Mouse (Mus musculus): ENCODE measurements at regions not wholly inside any gene's neighbourhood (a gene's known extent, or its start where the extent isn't known, plus 50 kb on each side); places are given as distances from the start of the nearest gene placed in this dataset.
A peak's percentile ranks its signal among the peaks of the same experiment; 100 is the strongest.

DNA sequence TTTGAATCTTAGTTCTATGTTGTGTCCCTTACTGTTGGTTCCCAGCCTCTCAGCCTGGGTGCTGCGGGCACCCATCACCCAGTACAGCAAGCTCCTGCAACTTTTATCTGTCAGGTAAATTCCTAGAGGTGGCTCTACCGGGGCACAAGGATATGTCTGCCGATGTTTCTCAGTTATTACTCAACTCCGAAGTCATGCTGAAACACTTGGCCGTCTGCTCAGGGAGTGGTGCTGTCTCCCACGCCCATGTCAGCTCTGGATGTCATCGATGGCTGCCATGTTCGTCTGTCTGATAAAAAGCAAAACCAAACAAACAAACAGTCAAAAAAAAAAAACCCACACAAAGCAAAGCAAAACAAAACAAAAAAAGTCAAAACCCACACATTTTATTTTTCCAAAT lies 171.4 kb downstream of the Bmp7 start:
- no peak for ATAC-seq (replicated peaks; ENCODE audit: poor library complexity)

DNA sequence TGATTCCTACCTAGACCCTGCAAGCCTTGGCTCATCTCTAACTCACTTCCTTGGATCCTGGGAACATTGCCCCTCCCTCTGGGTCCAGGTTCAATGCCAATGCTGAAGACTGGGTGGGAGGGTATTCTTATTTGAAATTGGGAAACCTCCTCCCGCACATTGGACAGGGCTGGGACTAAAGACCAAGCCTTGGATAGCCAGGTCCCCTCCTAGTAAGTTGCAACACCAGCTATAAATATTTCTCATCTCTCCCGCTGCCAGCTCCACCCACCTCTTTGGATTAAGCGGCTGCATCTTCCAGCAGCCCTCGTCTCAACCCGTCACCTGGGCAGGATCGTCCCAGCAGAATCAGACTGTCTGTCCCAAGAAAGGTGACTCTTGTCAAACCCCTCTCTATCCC lies 170.1 kb downstream of the Bmp7 start:
- no peak for ATAC-seq (replicated peaks; ENCODE audit: poor library complexity)

DNA sequence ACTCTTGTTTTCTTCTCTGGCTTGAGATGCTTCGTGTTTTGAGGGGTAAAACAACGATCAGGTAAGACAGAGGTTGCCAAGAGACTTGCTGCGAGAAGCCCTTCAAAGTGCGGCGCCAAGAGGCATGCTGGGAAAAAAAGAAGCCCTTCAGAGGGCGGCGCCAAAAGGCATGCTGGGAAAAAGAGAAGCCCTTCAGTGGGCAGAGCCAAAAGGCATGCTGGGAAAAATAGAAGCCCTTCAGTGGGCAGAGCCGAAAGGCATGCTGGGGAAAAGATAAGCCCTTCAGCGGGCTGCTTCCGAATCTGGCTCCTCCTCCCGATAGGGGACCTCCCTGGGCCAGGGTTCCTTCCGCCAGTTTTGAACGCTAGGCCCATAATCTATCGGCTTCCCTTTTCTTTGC lies 169.5 kb downstream of the Bmp7 start:
- ATAC-seq (replicated peaks; ENCODE audit: poor library complexity) = no peak

DNA sequence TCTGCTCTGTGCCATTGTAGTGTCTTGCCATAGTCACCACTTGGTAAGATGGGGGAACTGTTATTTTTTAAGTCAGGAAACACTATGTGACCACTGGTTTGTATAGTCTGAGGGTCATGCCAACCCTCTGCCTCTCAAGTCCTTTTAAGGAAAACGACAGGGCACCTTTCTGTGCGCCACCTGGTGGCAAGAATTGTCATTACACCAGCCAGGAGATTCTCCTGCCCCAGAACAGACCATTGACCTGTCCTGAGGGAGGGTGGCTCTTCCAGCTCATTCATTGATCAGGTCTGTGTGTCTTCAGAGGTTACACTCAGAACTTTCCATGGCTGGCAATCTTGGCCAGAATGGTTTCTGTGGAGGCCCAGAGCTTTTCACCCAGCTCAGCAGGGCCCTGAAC lies 166.9 kb downstream of the Bmp7 start:
- peak; percentile 76 for ATAC-seq (replicated peaks; ENCODE audit: poor library complexity)

DNA sequence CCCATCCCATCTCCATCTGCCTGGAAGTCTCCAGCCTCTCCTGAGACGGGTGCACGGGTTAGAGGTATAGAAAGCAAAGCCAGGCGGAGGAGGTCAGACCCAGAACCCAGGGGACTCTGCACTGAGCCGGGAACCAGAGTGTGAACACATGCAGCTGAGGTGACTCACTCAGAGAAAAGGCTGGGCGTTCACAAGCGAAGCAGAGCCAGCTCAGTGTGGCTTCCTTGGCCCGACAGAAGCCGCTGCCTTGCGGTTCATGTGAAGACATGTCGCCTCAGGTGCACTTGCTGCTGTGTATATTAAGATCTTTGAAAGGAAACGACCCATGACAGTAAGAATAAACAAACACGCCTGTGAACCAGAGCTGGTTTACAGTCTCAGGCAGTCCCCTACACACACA lies 163.6 kb downstream of the Bmp7 start:
- no peak for ATAC-seq (replicated peaks; ENCODE audit: poor library complexity)

DNA sequence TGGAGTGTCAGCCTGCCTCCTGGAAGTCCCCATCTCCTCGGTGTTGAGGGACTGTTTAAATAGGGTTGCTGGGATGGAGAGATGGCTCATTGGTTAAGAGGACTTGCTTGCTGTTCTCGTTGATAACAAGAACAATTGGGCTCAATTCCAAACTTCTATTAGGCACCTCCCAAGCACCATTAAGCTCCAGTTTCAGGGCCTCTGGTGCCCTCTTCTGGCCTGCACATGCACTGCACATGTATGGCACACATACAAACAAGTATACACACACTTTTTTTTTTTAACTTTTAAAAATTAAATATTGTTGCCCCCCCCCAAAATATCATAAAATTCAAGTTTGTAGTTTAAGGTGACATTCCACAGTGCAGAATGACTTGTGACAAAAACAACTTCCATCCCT lies 162.3 kb downstream of the Bmp7 start:
- ATAC-seq (replicated peaks; ENCODE audit: poor library complexity) = peak; percentile 63

DNA sequence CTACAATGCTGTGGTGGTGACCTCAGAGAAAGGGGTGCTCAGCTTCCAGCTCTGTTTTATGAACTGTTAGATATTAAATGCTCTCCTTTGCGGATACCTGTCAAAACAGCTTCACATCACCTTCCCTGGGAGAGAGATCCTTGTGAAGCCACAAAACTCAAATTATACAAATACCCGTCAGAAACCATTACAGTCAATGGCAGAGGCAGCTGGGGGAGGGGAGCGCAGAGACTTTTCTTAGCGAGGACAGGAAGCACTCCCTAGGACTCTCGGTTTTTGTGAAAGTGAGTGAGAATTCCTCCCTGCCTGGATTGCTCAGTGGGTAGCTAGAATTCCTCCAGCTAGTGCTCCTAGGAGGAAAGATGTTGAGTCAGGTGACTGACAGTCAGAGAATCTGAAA lies 161.0 kb downstream of the Bmp7 start:
- no peak for ATAC-seq (replicated peaks; ENCODE audit: poor library complexity)

DNA sequence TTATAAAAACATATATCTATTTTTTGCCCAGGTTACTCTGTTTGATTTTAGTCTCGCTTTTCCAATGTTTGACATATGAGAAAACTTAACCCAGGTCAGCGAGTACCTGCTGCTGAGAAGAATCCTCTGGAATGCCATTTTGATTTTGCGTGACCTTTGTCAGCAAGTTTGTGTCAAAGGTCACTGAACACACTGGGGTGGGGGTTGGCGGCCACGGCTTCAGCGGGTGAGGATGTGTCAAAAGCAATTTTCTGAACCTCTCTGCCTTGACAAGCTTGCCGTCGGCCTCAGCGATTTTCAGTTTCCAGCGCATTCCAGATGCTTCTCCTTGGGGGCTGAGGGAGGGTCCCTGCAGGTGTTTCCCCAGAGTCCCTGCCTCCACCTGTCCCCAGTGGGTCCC lies 157.4 kb downstream of the Bmp7 start:
- ATAC-seq (replicated peaks; ENCODE audit: poor library complexity) = no peak

DNA sequence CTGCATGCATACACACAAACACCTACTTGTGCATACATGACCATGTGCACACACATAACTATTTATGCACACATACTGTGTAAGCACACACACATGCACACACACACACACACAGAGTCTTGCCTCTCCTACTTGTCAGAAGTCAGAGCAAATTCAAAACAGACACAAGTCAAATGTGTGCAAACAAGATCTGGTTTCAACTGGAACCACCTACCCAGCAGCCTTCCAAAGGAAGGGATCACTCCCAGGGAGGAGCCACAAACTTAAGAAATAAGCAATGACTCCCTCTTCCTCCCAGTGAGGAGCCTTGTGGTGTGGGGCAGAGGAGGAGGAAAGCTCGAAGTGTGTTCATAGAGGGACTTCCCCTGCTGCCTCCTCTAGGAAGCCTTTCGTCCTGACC lies 153.8 kb downstream of the Bmp7 start:
- ATAC-seq (replicated peaks; ENCODE audit: poor library complexity) = no peak

DNA sequence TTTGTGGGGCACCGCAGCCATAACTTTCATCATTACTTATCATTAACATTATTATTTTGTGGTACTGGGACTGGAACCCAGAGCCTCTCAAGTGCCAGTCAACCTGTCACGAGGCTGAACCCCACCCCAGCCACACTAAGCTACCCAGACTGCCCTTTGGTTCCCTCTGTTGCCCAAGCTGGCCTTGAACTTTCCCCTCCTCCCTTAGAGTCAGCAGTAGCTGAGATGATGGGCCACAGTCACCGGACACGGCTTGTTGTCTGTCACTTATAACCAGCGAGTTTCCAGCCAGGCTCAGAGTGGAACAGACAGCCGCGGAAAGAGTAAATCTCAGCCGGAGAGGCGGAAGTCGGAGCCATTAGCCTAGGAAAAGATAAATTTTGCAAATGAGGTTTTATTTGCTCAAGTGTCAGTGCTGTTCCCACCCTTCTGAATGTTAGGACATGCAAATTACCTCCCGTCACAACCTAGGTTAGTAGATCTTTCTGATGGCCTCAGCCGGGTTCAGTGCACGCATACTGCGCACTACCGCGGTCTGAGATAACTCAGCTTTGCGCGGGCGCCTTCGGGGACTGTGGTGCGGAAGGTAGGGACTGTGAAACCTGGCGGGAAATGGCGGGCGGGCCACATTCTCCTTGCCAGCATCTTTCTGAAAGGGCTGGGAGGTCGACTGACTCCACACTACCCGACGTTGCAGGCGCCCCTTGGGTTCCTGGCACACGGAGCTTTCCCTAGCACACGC lies 152.7 kb downstream of the Bmp7 start:
- ATAC-seq (replicated peaks; ENCODE audit: poor library complexity) = no peak

DNA sequence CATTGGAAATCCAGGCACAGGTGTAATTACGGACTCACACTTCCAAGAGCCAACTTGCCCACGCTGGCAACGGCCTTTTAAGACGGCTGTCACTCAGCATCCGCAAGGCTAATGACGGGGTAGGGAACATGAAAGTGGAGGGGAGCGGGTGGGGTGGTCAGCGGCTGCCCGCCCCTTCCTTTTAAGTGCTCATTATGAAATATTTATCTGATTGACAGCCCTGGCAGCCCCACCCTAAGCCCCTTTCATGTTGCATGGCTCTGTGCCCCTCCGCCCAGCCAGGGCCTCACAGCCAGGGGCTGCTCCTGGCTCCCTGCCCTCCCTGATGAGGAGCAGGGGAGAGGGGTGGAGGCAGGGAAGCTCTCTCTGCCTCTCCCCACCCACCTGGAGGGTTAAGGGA lies 150.9 kb downstream of the Bmp7 start:
- no peak for ATAC-seq (replicated peaks; ENCODE audit: poor library complexity)

DNA sequence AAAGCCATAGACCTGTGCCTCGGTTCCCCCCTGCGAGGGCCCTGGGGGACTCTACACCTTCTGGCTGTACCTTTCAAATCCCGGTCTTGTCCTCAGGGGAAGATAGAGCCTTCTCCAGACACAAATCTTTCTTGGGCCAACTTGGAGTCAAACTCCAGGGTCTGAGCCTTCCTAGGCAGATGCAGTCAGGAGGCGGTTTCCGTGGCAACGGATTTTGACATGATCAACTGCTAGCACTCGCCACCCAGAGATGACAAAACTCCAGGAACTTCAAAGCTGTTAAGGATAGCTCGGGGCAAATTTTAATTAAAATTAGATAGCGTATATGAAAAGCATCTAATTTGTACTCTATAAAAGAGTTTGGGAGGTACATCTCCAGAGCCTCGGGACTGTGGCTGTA lies 147.6 kb downstream of the Bmp7 start:
- ATAC-seq (replicated peaks; ENCODE audit: poor library complexity) = no peak

DNA sequence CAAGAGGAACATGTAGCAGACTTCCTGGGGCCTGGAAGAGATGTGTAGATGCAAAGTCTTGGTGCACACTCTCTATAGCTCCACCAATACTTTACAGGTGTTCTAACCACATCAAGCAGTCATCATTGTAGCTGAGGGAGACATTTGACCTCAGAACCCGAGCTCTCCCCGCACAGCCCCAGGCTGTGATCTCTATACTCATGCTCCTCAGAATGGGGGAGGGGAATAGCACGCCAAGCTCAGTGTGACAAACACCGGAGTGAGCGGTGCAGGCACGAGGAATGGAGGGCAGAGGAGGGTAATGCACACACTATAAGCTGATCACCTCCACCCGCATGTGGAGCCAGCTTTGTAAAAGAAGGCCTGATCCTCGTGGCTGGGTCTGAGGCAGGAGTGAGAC lies 146.1 kb downstream of the Bmp7 start:
- no peak for ATAC-seq (replicated peaks; ENCODE audit: poor library complexity)

DNA sequence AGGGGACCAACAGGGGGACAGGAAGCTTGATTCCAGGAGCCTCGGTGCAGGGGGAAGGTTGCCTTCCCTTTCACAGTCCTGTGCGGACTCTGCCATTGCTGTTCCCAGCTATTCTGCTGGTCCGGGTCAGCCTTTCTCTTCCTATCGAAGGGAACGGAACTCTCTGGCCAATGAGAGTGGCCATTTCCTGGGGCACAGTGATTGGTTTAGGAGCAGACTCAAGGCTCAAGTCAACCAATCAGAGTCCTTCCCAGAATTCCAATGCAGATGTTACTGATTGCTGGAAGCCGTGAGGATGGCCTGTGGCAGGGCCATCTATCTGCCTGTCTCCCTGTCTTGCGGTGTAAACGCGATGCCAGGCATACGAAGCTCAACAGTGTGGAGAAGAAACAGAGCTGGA lies 145.3 kb downstream of the Bmp7 start:
- no peak for ATAC-seq (replicated peaks; ENCODE audit: poor library complexity)

DNA sequence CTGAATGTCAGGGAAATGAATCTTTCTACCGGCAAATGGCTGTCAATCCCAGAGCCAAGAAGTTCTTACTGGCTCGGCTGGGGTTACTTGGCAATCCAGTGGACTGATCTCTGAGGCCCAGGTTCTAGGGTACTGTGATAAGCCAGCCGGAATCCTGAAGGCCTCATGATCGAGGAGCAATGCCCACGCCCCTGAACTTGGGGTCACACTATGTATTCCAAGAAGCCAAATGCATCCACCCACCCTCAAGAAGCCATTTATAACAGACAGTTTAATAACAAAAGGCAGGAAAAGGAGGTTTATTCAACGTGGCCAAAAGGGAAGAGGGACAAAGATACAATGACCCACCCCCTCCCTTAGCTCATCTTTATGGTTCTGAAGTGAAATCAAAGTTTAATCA lies 144.0 kb downstream of the Bmp7 start:
- no peak for ATAC-seq (replicated peaks; ENCODE audit: poor library complexity)

DNA sequence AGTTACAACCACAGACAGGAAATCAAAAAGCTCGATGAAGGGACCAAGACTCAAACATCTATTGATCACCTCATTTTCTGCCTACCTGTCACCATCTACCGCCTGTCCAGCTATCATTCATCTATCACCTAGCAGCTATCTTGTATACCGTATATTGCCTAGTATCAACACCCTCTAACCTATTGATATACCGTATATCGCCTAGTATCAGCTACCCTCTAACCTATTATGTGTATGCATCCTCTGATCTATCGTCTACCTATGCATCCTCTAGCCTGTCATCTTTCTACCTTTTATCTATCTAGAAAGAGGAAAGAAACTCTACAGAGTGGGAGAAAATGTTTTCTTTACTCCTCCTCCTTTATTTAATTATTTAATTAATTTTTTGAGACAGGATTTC lies 143.2 kb downstream of the Bmp7 start:
- no peak for ATAC-seq (replicated peaks; ENCODE audit: poor library complexity)

DNA sequence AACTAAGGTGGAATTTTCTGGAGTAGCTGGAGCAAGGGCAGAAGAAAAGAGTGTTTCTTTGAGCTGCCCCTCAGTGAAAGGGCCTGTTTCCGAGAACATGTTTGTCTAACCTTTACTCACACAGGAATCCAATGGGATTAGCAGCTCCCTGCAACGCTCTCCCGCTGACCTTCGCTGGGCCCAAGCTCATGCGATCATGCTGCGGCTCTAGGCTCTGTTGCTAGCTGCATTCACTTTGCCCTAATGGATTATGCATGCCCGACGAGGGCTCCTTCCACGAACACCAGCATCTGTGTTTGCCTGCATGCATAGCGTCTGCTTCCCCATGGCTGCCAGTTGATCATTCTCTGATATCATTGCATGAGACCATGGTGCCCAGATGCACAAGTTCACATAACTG lies 140.2 kb downstream of the Bmp7 start:
- no peak for ATAC-seq (replicated peaks; ENCODE audit: poor library complexity)

DNA sequence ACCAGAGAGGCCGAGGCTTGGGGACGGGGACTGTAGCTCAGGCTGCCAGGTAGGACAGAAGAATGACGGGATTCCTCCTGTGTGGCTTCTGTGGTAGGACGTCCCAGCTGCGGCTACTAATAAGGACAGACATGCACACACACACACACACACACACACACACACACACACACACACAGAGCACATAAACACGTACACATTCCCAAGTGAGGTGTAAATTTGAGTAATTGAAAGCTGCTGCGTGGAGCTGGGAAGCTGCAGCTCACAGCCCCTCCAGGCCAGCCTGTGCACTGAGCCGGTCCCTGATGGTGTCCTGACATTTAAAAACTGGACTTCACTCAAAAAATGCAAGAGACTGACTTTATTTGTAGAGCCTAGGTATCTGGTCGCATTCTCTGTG lies 139.3 kb downstream of the Bmp7 start:
- ATAC-seq (replicated peaks; ENCODE audit: poor library complexity) = no peak

DNA sequence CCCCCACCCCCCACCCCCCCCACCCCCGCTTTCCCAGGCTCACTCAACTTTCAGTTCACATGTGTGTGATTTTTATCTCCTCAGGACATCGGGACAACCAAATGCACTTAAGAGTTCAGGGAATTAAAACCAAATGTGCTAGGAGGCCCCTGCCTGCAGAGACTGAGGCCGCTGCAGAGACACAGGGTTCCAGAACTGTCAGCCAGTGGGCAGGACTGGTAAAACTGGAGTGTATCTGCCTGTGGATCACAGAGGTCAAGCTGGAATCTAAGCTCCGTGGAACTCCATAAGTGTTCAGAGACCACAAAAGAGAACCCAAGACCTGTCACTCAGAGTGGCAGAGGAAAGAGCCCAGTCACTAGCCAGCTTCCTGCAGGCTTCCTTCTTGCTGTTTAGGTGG lies 138.3 kb downstream of the Bmp7 start:
- ATAC-seq (replicated peaks; ENCODE audit: poor library complexity) = no peak

DNA sequence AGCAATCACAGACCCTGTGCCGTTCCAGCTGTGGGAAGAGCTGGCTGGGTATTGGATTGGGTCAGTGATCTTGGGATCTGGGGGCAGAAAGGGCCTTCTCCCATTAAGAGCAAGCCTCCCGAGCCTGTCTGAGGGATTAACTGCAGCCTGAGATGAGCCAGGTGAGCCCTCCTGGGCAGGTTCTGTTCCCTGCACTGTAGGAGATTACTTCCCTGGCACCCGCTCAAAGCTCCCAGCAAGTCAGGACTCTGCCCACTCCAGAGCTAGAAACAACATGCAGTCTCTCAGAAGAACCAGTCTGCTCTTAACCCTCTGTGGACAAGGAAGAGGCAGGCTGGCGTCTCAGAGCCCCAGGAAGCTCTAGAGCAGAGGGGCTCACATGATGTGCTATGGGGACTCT lies 132.7 kb downstream of the Bmp7 start:
- ATAC-seq (replicated peaks; ENCODE audit: poor library complexity) = no peak

DNA sequence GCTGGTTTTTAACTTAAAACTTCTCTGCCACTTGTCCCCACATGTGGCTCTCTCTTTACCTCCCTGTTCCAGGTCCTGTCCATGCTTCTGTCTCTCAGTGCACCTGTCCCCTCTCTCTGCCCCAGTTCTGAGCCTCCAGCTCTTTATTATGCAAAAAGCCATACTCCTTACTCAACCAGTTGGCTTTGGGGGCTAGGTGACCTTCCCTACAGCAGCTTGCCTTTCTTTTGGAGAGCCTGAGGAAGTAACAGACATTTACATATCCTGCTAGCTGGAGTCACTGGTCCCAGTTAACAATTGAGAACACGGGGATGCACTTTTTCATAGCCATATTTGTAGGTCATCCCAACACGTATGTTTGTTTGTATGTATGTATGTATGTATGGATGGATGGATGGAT lies 130.8 kb downstream of the Bmp7 start:
- ATAC-seq (replicated peaks; ENCODE audit: poor library complexity) = no peak

DNA sequence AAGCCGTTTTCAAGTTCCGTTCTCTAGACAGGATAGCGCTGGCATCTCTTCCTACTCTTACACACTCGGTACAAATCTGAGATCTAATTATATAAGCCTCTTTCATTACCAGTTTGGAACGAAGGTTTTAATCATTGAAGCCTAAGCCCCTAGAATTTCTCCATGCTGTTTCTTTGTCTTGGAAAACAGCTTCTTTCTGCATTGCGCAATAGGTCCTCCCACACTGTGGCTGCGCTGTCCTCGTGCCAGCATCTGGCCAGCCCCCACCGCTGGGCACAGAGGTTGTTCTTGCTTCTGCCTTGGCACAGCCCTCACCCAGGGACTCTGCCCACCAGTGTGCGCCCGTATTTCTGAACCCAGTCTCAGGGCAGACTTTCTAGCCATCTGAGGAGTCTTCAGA lies 126.8 kb downstream of the Bmp7 start:
- ATAC-seq (replicated peaks; ENCODE audit: poor library complexity) = no peak

DNA sequence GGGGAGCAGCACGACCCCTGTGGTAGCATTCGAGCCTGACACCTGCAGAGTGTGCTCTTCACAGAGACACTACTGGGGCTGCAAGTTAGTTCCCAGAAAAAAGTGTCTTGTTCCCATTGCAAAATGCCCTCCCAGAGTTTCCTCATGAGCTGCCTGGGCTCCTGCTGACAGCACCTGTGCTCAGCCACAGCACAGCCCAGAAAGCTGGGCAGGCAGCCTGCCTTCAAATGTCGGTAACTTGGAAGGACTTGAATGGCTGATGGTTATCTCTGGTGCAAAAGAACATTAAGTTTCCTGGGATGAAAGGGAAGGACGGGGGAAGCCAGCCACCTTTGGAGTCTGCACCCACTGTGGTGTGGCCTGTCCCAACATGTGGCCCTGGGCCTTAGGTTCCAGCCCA lies 126.2 kb downstream of the Bmp7 start:
- ATAC-seq (replicated peaks; ENCODE audit: poor library complexity) = no peak

DNA sequence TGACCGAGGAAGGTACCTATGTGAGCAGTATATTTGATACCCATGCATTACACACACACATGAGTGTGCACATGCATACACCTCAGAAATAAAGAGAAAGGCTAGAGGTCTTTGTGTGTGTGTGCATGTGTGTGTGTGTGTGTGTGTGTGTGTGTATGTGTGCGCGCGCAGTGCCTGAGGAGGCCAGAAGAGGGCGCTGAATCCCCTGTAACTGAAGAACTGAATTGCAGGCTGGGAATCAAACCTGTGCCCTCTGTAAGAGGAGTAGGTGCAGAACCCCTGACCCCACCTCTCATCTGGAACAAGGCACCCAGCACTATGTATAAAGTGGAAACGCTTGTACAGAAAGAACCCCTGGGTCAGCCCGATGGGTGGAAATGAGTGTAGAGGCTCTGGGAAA lies 125.0 kb downstream of the Bmp7 start:
- ATAC-seq (replicated peaks; ENCODE audit: poor library complexity) = no peak

Measured in megakaryocyte progenitor cell, adult 5-6 weeks (primary cell).